Mouse (Mus musculus) macrophage (primary cell): ENCODE data around the gene Daam1. TPM values are rescaled to one million over a fixed set of nuclear protein-coding genes. Genes with fewer than 3 reads are reported as not detected.

Experiments
- H3K27ac ChIP-seq: fragments of 350-480 bp; formaldehyde crosslinking; 2 replicates; pipeline ENCODE4 v1.9.0; 2021
- H3K36me3 ChIP-seq: fragments of 350-480 bp; formaldehyde crosslinking; 2 replicates; pipeline ENCODE4 v1.9.0; 2021; ENCODE audit errors: inconsistent target
- H3K4me3 ChIP-seq: fragments of 350-480 bp; formaldehyde crosslinking; 2 replicates; pipeline ENCODE4 v1.9.0; 2021; ENCODE audit errors: inconsistent target
- H3K79me2 ChIP-seq: fragments of 350-480 bp; formaldehyde crosslinking; 2 replicates; pipeline ENCODE4 v1.9.0; 2021; ENCODE audit errors: inconsistent target
- WGBS: methylation state at CpG from one replicate; pipeline ENCODE4 v1.1.7; 2026; ENCODE audit warnings: inconsistent platforms; ENCODE audit not compliant: missing documents; 5-methylcytosine and 5-hydroxymethylcytosine counted together
- polyA plus RNA-seq: library from polyadenylated mRNA; stranded (reverse); fragments of 250-400 nt; gene quantifications from 3 replicates; pipeline ENCODE4 v1.2.4, GENCODE M21; 2018; ENCODE audit warnings: inconsistent platforms

Gene Daam1
- polyA plus RNA-seq, 1 experiment from 2014 or later: 9.8 TPM

DNA sequence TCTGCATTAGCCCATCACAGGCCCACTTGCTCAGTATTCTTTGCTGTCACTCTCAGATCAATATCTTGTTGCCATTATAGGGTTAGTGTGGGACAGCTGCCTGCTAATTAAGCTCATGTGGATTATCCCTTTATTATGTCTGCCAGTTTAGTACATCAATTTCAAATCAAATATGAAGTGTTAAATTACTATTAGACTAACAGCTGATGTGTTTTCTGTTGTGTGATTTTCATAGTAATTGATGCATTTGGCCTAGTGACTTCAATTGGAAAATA, 25.5 kb downstream of the Daam1 start:
- peaks cover 9% of the 10 kb centered on the region; the same call in 1 of the 2 replicates for H3K79me2 ChIP-seq
- H3K36me3 ChIP-seq: no peaks in the 10 kb centered on the region
- no peak overlapping the region for H3K27ac ChIP-seq
- no peak overlapping the region for H3K4me3 ChIP-seq

GRCm38 (mm10) chr12:71859096-71859495, 28.2 kb downstream of the Daam1 start:
- Histone ChIP-seq H3K27ac (no peak overlapping the region), H3K4me3 (no peak overlapping the region), H3K36me3 (no peaks in the 10 kb centered on the region), H3K79me2 (peaks cover 9% of the 10 kb centered on the region; the same call in 1 of the 2 replicates)
- WGBS: 88% methylated on average over 5 of the region's 5 CpGs

- H3K4me3 ChIP-seq: no peak overlapping the region
Measured at GRCm38 (mm10) chr12:71863846-71864543, 33.1 kb downstream of the Daam1 start.

DNA sequence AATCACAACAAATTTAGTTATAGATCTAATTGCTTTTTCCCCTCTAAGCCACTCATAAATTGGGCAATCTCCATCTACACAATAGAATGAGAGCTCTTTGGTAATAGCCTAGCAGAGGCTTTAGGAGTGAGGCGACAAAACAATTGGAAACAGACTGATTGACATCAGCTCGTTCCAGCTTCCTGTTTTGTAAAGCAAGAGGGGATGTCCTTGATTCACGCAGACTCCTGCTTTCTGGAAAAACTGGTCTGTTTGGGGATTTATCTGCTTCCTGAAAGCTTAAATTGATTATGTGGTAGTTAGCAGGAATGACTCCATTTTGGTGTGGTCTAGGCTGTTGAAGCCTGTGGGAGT, 33.6 kb downstream of the Daam1 start:
- Histone ChIP-seq H3K36me3 (no peaks in the 10 kb centered on the region), H3K79me2 (no peaks in the 10 kb centered on the region; the same call in 1 of the 2 replicates), H3K4me3 (no peak overlapping the region), H3K27ac (no peak overlapping the region)
- WGBS: 64% methylated on average over 3 of the region's 3 CpGs

More at GRCm38 (mm10) chr12:71863846-71864543, 33.1 kb downstream of the Daam1 start:
- no peaks in the 10 kb centered on the region for H3K36me3 ChIP-seq
- WGBS: 74% methylated on average over 10 of the region's 10 CpGs
- H3K27ac ChIP-seq: no peak overlapping the region
- no peaks in the 10 kb centered on the region; the same call in 1 of the 2 replicates for H3K79me2 ChIP-seq

DNA sequence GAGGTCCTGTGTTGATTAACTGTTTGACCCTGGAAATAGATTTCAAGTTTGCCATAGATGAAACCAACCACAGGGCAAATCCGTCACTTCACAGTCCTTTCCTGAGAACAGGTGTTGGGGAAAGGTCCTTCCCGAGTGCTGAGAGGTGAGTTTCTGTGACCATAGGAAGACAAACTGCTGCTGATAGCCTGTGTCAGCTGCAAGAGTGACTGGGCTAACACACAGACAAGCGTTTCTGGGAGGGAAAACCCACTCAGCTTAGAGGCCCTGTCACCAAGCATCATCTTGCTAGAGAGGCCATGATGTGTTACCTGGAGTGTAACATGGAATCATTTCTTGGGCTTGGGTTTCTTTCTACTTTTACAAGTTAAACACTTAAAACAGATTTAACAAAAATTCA, 35.1 kb downstream of the Daam1 start:
- Histone ChIP-seq H3K79me2 (no peaks in the 10 kb centered on the region; the same call in 1 of the 2 replicates), H3K36me3 (no peaks in the 10 kb centered on the region), H3K4me3 (no peak overlapping the region), H3K27ac (no peak overlapping the region)
- WGBS: 95% methylated on average over 3 of the region's 3 CpGs

GRCm38 (mm10) chr12:71867345-71868240, 36.7 kb downstream of the Daam1 start:
- Histone ChIP-seq H3K79me2 (no peaks in the 10 kb centered on the region; the same call in 1 of the 2 replicates), H3K36me3 (no peaks in the 10 kb centered on the region), H3K27ac (no peak overlapping the region), H3K4me3 (no peak overlapping the region)
- 86% methylated on average over 9 of the region's 9 CpGs for WGBS

DNA sequence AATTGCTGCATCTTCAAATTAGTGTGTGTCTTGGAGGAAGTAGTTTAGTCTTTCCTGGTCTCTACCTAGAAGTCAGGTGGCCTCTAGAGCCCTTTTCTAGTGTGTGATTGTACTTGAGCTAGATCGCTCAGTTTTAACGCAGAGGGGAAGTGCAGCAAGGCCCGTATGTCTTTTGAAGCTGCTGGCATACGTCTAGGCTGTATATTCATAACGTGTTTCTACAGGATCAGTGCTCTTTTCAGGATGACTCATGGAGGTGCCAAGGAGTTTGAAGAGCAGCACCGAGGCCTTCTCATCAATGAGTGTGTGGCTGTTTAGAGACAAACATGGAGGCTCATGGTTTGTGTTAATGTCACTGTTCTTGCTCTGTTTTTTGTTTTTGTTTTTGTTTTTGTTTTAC, 39.8 kb downstream of the Daam1 start:
- 89% methylated on average over 6 of the region's 6 CpGs for WGBS
- H3K36me3 ChIP-seq: no peaks in the 10 kb centered on the region
- H3K4me3 ChIP-seq: no peak overlapping the region

GRCm38 (mm10) chr12:71872330-71872729, 41.5 kb downstream of the Daam1 start:
- Histone ChIP-seq H3K4me3 (no peak overlapping the region), H3K79me2 (no peaks in the 10 kb centered on the region; the same call in 1 of the 2 replicates), H3K36me3 (no peaks in the 10 kb centered on the region), H3K27ac (no peak overlapping the region)
- 73% methylated on average over 4 of the region's 4 CpGs for WGBS

More for the DNA sequence above, 39.8 kb downstream of the Daam1 start:
- H3K27ac ChIP-seq: no peak overlapping the region
- no peaks in the 10 kb centered on the region; the same call in 1 of the 2 replicates for H3K79me2 ChIP-seq

DNA sequence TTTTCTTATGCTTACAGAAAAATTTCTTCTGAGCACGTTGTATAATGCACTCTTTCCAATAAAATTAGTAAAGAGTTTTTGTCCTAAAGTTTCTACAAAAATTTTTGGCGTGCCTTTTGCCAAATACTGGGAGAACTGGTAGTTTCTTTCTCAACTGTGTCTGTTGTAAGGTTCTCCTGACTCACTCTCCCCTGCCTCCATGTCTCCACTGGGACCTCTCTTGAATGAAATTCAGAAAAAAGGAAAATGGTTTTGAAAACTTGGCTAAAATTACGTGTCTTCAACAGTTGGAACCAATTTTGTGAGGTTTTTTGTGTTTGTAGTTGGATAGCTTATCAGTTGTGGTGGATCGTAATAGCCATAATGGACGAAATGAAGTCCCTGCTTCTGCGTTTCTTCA, 43.7 kb downstream of the Daam1 start:
- Histone ChIP-seq H3K4me3 (no peak overlapping the region), H3K36me3 (no peaks in the 10 kb centered on the region), H3K27ac (no peak overlapping the region), H3K79me2 (no peaks in the 10 kb centered on the region; the same call in 1 of the 2 replicates)
- WGBS: 94% methylated on average over 6 of the region's 6 CpGs

DNA sequence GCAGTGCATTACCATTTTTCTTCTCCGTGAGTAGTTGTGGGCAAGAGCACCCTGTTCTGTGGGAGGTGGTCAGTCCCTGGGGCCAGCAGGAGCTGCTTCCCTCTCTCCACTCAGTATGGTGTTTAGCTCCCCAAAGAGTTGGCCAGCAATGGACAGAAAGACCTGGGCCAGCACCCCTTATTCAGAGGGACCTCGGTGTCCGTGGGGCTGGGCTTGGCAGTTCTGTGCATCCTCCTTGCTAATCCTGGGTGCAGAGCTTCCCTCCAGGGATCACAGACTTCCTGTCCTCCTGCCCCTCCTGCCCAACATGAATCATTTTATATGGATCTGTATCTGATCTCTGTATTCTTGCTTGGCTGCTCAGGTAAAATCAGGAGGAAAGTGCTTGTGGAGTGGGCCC, 44.1 kb downstream of the Daam1 start:
- Histone ChIP-seq H3K79me2 (no peaks in the 10 kb centered on the region; the same call in 1 of the 2 replicates), H3K4me3 (no peak overlapping the region), H3K36me3 (no peaks in the 10 kb centered on the region), H3K27ac (no peak overlapping the region)
- WGBS: 93% methylated on average over 3 of the region's 3 CpGs

DNA sequence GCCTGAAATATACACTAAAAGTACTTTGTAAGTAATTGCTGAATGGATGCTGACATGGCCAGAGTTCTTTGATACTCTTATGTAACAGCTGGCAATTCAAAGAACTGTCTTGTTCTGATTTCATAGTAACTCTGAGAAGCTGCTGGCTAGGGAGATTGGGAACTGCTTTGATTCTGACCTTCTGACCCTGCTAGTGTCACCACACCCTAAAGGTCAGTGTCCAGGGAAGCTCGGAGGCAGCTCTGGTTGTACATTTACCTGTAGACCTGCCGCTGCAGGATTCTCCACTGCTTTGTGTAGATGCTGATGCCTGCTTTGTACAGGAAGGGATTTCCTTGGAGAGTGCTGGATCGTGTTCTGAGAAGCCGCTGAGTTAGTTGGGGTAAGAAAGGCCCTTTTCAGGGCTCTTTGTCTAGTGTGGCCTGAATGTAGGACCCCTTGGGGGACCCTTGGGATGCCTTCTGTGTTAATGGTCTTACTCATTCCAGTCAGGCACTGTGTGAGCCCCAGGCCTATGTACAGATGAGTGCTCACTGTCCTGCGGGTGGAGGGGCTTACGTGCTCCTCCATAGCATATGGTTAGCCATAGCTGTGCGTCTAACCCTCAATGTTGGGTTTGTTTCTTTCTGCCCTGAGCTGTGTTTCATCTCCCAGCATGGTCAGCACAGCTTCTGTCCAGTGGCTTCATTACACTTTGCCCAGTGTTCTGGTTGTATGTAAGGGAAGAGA, 45.0 kb downstream of the Daam1 start:
- Histone ChIP-seq H3K79me2 (no peaks in the 10 kb centered on the region; the same call in 1 of the 2 replicates), H3K36me3 (no peaks in the 10 kb centered on the region), H3K4me3 (no peak overlapping the region), H3K27ac (no peak overlapping the region)
- WGBS: 96% methylated on average over 7 of the region's 7 CpGs

GRCm38 (mm10) chr12:71880987-71881386, 50.1 kb downstream of the Daam1 start:
- 88% methylated on average over 5 of the region's 5 CpGs for WGBS
- Histone ChIP-seq H3K4me3 (no peak overlapping the region), H3K79me2 (no peaks in the 10 kb centered on the region; the same call in 1 of the 2 replicates), H3K27ac (no peak overlapping the region), H3K36me3 (no peaks in the 10 kb centered on the region)

GRCm38 (mm10) chr12:71881477-71881876, 50.6 kb downstream of the Daam1 start:
- 95% methylated on average over 4 of the region's 4 CpGs for WGBS
- H3K79me2 ChIP-seq: no peaks in the 10 kb centered on the region; the same call in 1 of the 2 replicates
- no peak overlapping the region for H3K27ac ChIP-seq
- H3K4me3 ChIP-seq: no peak overlapping the region
- H3K36me3 ChIP-seq: no peaks in the 10 kb centered on the region

DNA sequence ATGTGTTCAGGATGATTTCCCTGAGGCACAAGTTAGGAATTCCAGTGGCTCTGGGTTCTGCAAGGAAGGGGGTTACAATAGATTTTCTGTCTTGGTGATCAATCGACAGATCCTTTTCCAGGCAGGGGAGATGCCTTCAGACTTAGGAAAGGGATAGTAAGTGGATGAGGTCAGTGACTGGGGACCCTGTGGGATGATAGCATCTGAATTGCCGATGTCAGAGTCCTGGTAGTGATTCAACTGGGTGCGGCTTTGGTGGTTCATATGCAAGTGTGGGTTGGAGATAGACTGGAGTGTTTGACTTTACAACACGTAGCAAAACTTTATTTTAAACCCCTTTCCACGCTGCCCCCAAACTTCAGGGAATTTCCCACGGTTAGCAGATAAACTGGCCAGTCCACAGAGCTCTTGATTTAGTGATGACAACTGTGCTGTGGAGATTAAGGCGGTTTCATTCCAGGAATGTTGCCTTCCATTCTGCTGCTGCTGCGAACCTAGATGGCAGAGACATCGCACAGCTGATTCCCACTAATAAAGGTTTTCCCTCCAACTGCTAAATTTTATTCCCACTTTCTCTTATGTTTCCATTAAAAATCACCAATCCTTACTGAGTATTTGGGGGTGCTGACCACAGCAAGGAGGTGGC, 52.3 kb downstream of the Daam1 start:
- H3K4me3 ChIP-seq: no peak overlapping the region

More for the DNA sequence above, 52.3 kb downstream of the Daam1 start:
- H3K27ac ChIP-seq: no peak overlapping the region
- no peaks in the 10 kb centered on the region for H3K36me3 ChIP-seq
- WGBS: 98% methylated on average over 9 of the region's 9 CpGs
- no peaks in the 10 kb centered on the region; the same call in 1 of the 2 replicates for H3K79me2 ChIP-seq
